Mouse (Mus musculus) liver, embryonic 13.5 days (tissue): Measurements from ENCODE around the gene Pgpep1. TPM values are rescaled to one million over a fixed set of nuclear protein-coding genes. Genes with fewer than 3 reads are reported as not detected.
A peak's percentile ranks its signal among the peaks of the same experiment; 100 is the strongest.

Source experiments
- ATAC-seq: fragments of 200-750 bp; cut with Nextera tagmentation; 2 replicates; pipeline ENCODE4 v1.8.0; 2017; ENCODE audit warnings: low read depth, mild to moderate bottlenecking, moderate number of reproducible peaks, moderate library complexity
- DNase-seq: peaks from one replicate; pipeline ENCODE4 v3.0.0; 2022
- H3K27ac ChIP-seq: fragments of 300-500 bp; sonication (generic); 2 replicates; pipeline ENCODE4 v1.5.1; 2015; ENCODE audit warnings: moderate library complexity, mild to moderate bottlenecking, inconsistent platforms
- H3K27me3 ChIP-seq: fragments of 300-500 bp; sonication (generic); 2 replicates; pipeline ENCODE4 v1.6.1; 2015; ENCODE audit warnings: mild to moderate bottlenecking, inconsistent platforms
- H3K36me3 ChIP-seq: fragments of 300-500 bp; sonication (generic); 2 replicates; pipeline ENCODE4 v1.6.1; 2015; ENCODE audit warnings: mild to moderate bottlenecking, inconsistent platforms
- H3K4me1 ChIP-seq: fragments of 300-500 bp; sonication (generic); replicated peaks from 2 replicates; pipeline ENCODE4 v1.6.1; 2015; ENCODE audit warnings: inconsistent platforms
- H3K4me2 ChIP-seq: fragments of 300-500 bp; sonication (generic); 2 replicates; pipeline ENCODE4 v1.6.1; 2015; ENCODE audit warnings: inconsistent platforms, mild to moderate bottlenecking, moderate library complexity
- H3K4me3 ChIP-seq: fragments of 300-500 bp; sonication (generic); replicated peaks from 2 replicates; pipeline ENCODE4 v1.5.1; 2015; ENCODE audit warnings: mild to moderate bottlenecking, inconsistent platforms
- H3K9ac ChIP-seq: fragments of 300-500 bp; sonication (generic); 2 replicates; pipeline ENCODE4 v1.6.1; 2015; ENCODE audit warnings: mild to moderate bottlenecking, inconsistent platforms
- H3K9me3 ChIP-seq: fragments of 300-500 bp; sonication (generic); replicated peaks from 2 replicates; pipeline ENCODE4 v1.6.1; 2016; ENCODE audit warnings: inconsistent platforms
- WGBS: fragments of 180-500 bp; shearing (Covaris S2); methylation state at CpG from one replicate; pipeline ENCODE4 v1.1.7; 2015; ENCODE audit not compliant: insufficient replicate concordance; 5-methylcytosine and 5-hydroxymethylcytosine counted together
- polyA plus RNA-seq: library from polyadenylated mRNA; unstranded; fragments of >200 nt; fragmentation: Nextera tagmentation; extraction: Ambion mirVana; gene quantifications from 2 replicates; pipeline ENCODE4 v1.2.1, GENCODE M21; 2015

Pgpep1 gene
- polyA plus RNA-seq, 1 experiment from 2014 or later = 17.9 TPM

GRCm38 (mm10) chr8:70673079-70673856 is 13.1 kb upstream of the Pgpep1 start, which contains the start of gene Lsm4:
Lsm4 (plus strand) TSS chr8:70673248.
- H3K4me2 ChIP-seq = peak within 1 kb of the TSS; percentile 87
- no peaks in the 10 kb centered on the region for H3K27me3 ChIP-seq
- H3K4me3 ChIP-seq = peak within 1 kb of the TSS; percentile 70
- WGBS = under 1% methylated on average over 60 of the region's 60 CpGs
- peaks cover 66% of the 10 kb centered on the region for H3K4me1 ChIP-seq
- ATAC-seq = peak; percentile 91
- H3K9me3 ChIP-seq = no peaks in the 10 kb centered on the region
- peak within 1 kb of the TSS; percentile 92 for H3K27ac ChIP-seq
- peaks cover 23% of the 10 kb centered on the region for H3K36me3 ChIP-seq
- DNase-seq = peak; percentile 98
- peak within 1 kb of the TSS; percentile 76 for H3K9ac ChIP-seq

- Histone ChIP-seq H3K27me3 (no peaks in the 10 kb centered on the region), H3K36me3 (peaks cover 15% of the 10 kb centered on the region), H3K9ac (peak overlapping the region; percentile 76), H3K27ac (peak overlapping the region; percentile 92), H3K4me3 (peak overlapping the region; percentile 70), H3K4me1 (peaks cover 59% of the 10 kb centered on the region), H3K9me3 (no peaks in the 10 kb centered on the region), H3K4me2 (peak overlapping the region; percentile 74)
- DNase-seq (no peak), ATAC-seq (peak; percentile 3; the same call in 1 of the 2 replicates)
- 34% methylated on average over 19 of the region's 19 CpGs for WGBS
Measured at GRCm38 (mm10) chr8:70672325-70673078, 12.3 kb upstream of the Pgpep1 start.

- DNase-seq = no peak
- Histone ChIP-seq H3K27me3 (no peaks in the 10 kb centered on the region), H3K4me3 (no peak overlapping the region), H3K9me3 (no peaks in the 10 kb centered on the region), H3K36me3 (peaks cover 9% of the 10 kb centered on the region), H3K4me2 (peak overlapping the region; percentile 74; the same call in 1 of the 2 replicates), H3K9ac (peak overlapping the region; percentile 76; the same call in 1 of the 2 replicates), H3K27ac (0 out of 2 replicates have a peak overlapping the region, but pooled peaks have one; percentile 92), H3K4me1 (peaks cover 58% of the 10 kb centered on the region)
- ATAC-seq = no peak
- WGBS = 71% methylated on average over 10 of the region's 10 CpGs
Measured at GRCm38 (mm10) chr8:70671615-70672324, 11.6 kb upstream of the Pgpep1 start.

GRCm38 (mm10) chr8:70667071-70667470 is 6.9 kb upstream of the Pgpep1 start:
- no peak overlapping the region for H3K27ac ChIP-seq
- peaks cover 29% of the 10 kb centered on the region for H3K4me1 ChIP-seq
- no peak overlapping the region for H3K4me3 ChIP-seq
- no peaks in the 10 kb centered on the region for H3K36me3 ChIP-seq
- ATAC-seq = peak; percentile 57; the same call in 1 of the 2 replicates
- H3K9ac ChIP-seq = no peak overlapping the region
- WGBS = 60% methylated on average over 5 of the region's 5 CpGs
- no peaks in the 10 kb centered on the region for H3K27me3 ChIP-seq
- no peaks in the 10 kb centered on the region for H3K9me3 ChIP-seq
- no peak for DNase-seq
- no peak overlapping the region for H3K4me2 ChIP-seq

GRCm38 (mm10) chr8:70665599-70665998 is 5.4 kb upstream of the Pgpep1 start:
- ATAC-seq (peak; percentile 62), DNase-seq (no peak)
- Histone ChIP-seq H3K9ac (no peak overlapping the region), H3K4me1 (peaks cover 28% of the 10 kb centered on the region), H3K4me3 (no peak overlapping the region), H3K27ac (peak overlapping the region; percentile 14; the same call in 1 of the 2 replicates), H3K36me3 (no peaks in the 10 kb centered on the region), H3K27me3 (no peaks in the 10 kb centered on the region), H3K9me3 (no peaks in the 10 kb centered on the region), H3K4me2 (no peak overlapping the region)
- WGBS = 75% methylated on average over 2 of the region's 2 CpGs

- Histone ChIP-seq H3K27ac (no peak overlapping the region), H3K4me3 (no peak overlapping the region), H3K36me3 (no peaks in the 10 kb centered on the region), H3K4me1 (peaks cover 38% of the 10 kb centered on the region), H3K9me3 (no peaks in the 10 kb centered on the region), H3K9ac (no peak overlapping the region), H3K4me2 (no peak overlapping the region), H3K27me3 (no peaks in the 10 kb centered on the region)
- no peak for ATAC-seq
- DNase-seq = no peak
- 59% methylated on average over 3 of the region's 3 CpGs for WGBS
Measured at GRCm38 (mm10) chr8:70664631-70665030, 4.4 kb upstream of the Pgpep1 start.

DNA sequence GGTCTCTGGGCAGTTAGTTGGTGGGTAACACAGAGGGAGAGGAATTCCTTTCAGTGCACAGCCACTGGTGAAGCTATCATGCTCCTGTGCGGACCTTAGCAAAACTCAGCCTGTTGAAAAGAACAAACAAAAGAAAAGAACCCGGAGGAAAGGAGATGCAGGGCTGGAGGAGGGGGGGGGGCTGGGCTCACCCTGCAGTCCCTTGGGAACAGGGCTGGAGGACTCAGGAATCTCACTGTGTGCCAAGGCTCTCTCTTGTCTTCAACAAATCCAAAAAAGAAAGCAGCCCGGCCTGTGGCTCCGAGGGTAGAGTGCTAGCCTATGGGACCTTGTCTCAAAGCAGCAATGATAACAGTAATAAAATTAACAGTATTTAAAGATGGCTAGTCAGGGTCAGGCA is 3.5 kb upstream of the Pgpep1 start:
- no peaks in the 10 kb centered on the region for H3K27me3 ChIP-seq
- H3K9ac ChIP-seq = no peak overlapping the region
- no peak overlapping the region for H3K4me3 ChIP-seq
- WGBS = 70% methylated on average over 4 of the region's 4 CpGs
- H3K4me2 ChIP-seq = no peak overlapping the region
- no peak overlapping the region for H3K27ac ChIP-seq
- ATAC-seq (no peak), DNase-seq (no peak)
- no peaks in the 10 kb centered on the region for H3K9me3 ChIP-seq
- H3K4me1 ChIP-seq = peaks cover 43% of the 10 kb centered on the region
- H3K36me3 ChIP-seq = no peaks in the 10 kb centered on the region

- ATAC-seq (peak; percentile 92), DNase-seq (peak; percentile 92)
- H3K4me3 ChIP-seq = peak overlapping the region; percentile 80
- H3K4me1 ChIP-seq = peaks cover 44% of the 10 kb centered on the region
- 2% methylated on average over 44 of the region's 44 CpGs for WGBS
- peak overlapping the region; percentile 86 for H3K27ac ChIP-seq
- peak overlapping the region; percentile 87 for H3K9ac ChIP-seq
- peaks cover 28% of the 10 kb centered on the region for H3K36me3 ChIP-seq
- no peaks in the 10 kb centered on the region for H3K9me3 ChIP-seq
- H3K4me2 ChIP-seq = peak overlapping the region; percentile 89
- no peaks in the 10 kb centered on the region for H3K27me3 ChIP-seq
Measured at GRCm38 (mm10) chr8:70659604-70660272, 450 bp downstream of the Pgpep1 start.

- Histone ChIP-seq H3K36me3 (peaks cover 33% of the 10 kb centered on the region), H3K4me1 (peaks cover 46% of the 10 kb centered on the region), H3K9ac (peak overlapping the region; percentile 87), H3K4me3 (peak overlapping the region; percentile 80), H3K4me2 (peak overlapping the region; percentile 89), H3K9me3 (no peaks in the 10 kb centered on the region), H3K27me3 (no peaks in the 10 kb centered on the region), H3K27ac (peak overlapping the region; percentile 86)
- no peak for DNase-seq
- 2% methylated on average over 31 of the region's 31 CpGs for WGBS
- peak; percentile 60 for ATAC-seq
Measured at GRCm38 (mm10) chr8:70658897-70659603, 1.1 kb downstream of the Pgpep1 start.

DNA sequence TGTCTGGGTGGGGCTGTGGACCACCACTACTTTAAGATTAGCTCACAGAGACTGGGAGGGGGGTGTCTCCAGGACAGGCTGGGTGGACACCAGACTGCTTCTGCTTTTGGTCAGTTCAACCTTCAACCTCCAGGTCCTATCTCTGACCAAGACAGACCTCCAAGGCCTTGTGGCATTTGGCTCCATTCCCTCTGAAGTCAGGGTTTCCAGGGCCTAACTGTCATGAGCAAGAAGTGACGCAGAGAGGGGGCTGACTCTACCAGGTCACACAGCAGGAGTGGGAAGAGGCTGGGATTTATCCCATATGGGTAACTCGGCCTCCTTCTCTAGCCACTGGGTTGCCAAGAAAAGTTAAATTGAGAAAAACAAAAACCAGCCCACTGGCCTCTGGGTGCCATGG is 2.4 kb downstream of the Pgpep1 start:
- ATAC-seq (no peak), DNase-seq (no peak)
- Histone ChIP-seq H3K4me2 (peak overlapping the region; percentile 89), H3K4me3 (no peak overlapping the region), H3K27me3 (no peaks in the 10 kb centered on the region), H3K4me1 (peaks cover 50% of the 10 kb centered on the region), H3K36me3 (peaks cover 35% of the 10 kb centered on the region), H3K9me3 (no peaks in the 10 kb centered on the region), H3K9ac (peak overlapping the region; percentile 13; the same call in 1 of the 2 replicates), H3K27ac (no peak overlapping the region)
- WGBS = 90% methylated on average over 2 of the region's 2 CpGs
